Mouse (Mus musculus): ENCODE measurements around the gene Hmx2. TPM values are rescaled to one million over a fixed set of nuclear protein-coding genes. Genes with fewer than 3 reads are reported as not detected.

Hmx2 gene
- polyA plus RNA-seq, 1 experiment from 2014 or later = 0.57 TPM

DNA sequence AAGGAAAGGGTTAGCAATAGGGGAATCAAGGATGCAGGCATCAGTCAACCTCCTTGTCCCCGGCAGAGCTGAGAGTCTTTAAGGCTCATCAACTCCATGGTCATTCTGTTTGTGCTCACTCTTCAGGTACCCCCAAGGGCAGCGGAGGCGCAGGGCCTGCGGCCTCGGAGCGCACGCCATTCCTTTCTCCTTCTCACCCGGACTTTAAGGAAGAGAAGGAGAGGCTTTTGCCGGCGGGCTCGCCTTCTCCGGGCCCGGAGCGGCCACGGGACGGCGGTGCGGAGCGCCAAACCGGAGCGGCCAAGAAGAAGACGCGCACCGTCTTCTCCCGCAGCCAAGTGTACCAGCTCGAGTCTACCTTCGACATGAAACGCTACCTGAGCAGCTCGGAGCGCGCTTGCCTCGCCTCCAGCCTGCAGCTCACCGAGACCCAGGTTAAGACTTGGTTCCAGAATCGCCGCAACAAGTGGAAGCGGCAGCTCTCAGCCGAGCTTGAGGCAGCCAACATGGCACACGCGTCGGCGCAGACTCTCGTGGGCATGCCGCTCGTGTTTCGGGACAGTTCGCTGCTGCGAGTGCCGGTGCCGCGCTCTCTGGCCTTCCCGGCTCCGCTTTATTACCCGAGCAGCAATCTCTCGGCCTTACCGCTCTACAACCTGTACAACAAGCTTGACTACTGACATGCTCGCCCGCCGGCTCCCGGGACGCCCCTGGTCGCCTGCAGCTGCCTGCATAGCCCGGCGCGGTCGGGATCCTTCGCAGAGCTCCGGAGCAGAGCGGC is 6.9 kb downstream of the Hmx2 start:
- Histone ChIP-seq H3K4me2 (ENCODE audit: low read length) (no peak overlapping the region), H3K27me3 (ENCODE audit: control insufficient read depth, insufficient read depth, low read depth, low read length) (peaks cover 47% of the 10 kb centered on the region), H3K36me3 (ENCODE audit: control insufficient read depth, insufficient read depth, low read length) (no peaks in the 10 kb centered on the region), H3K9me3 (replicated peaks; ENCODE audit: control insufficient read depth, low read length, poor library complexity, severe bottlenecking) (no peaks in the 10 kb centered on the region), H3K4me1 (ENCODE audit: control insufficient read depth, insufficient read depth, low read length) (peaks cover 9% of the 10 kb centered on the region), H3K4me3 (ENCODE audit: low read depth, low read length) (peak overlapping the region; percentile 4; the same call in 1 of the 2 replicates), H3K27ac (ENCODE audit: low read length) (no peak overlapping the region), H3K9ac (ENCODE audit: low read depth, low read length) (no peak overlapping the region)
- WGBS = under 1% methylated on average over 68 of the region's 68 CpGs
- no peak for ATAC-seq

DNA sequence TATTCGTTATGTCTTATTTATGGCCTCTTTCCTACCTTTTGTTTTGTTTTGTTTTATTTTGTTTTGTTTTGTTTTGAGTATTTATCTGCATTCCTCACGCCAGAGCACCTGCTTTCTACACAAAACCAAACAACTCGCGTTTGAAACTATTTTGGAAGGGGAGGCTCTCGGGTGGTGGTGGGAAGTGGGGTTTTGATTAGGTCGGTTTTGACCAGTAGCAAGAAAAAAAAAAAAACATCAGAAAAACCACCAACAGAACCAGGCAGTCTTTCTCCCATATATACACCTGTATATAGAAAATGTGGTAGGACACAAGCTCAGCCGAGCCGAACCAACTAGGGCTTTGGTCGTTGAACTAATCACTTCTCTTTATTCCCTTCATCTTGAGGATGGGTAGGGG is 7.5 kb downstream of the Hmx2 start:
- WGBS = under 1% methylated on average over 9 of the region's 9 CpGs

DNA sequence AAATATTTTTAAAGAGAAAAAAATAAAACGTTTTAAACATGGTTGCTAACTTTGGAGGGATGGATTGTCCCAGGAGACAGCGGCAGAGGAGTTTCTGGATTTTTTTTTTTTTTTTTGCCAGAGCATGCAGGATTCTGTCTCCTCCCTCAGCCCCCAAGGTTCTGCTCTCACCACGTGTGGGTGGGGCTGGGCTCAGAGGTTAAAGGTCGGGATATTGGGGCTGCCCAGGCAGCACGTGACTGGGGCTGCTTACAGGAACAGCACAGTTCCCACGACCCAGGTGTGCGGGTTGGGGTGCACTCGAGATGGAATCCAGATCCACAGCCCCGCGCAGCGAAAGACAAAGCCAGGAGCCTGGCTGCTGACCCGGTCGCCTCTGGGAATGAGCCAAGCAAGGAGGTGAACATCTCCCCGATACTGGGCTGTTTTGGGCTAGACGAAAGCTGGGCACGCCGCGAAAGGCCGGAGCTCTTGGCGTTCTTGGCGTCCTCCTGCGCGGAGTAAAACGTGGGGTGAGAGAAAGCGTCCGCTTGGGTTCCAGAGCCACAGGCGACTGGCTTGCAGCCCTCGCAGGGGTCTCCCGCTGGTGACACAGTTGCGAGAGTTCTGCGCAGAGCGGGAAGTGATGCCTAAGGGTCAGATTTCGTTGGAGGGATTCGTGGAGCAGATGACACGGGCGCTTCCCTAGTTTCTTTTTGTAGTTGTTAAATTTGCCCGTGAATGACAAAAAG is 8.1 kb downstream of the Hmx2 start:
- Histone ChIP-seq H3K4me1 (ENCODE audit: control insufficient read depth, insufficient read depth, low read length) (peaks cover 16% of the 10 kb centered on the region), H3K4me2 (ENCODE audit: low read length) (no peak overlapping the region)
- under 1% methylated on average over 37 of the region's 37 CpGs for WGBS

More for the DNA sequence above, 7.5 kb downstream of the Hmx2 start:
- Histone ChIP-seq H3K36me3 (ENCODE audit: control insufficient read depth, insufficient read depth, low read length) (no peaks in the 10 kb centered on the region), H3K9ac (ENCODE audit: low read depth, low read length) (no peak overlapping the region), H3K9me3 (replicated peaks; ENCODE audit: control insufficient read depth, low read length, poor library complexity, severe bottlenecking) (no peaks in the 10 kb centered on the region), H3K27me3 (ENCODE audit: control insufficient read depth, insufficient read depth, low read depth, low read length) (peaks cover 41% of the 10 kb centered on the region), H3K4me2 (ENCODE audit: low read length) (no peak overlapping the region), H3K27ac (ENCODE audit: low read length) (no peak overlapping the region), H3K4me1 (ENCODE audit: control insufficient read depth, insufficient read depth, low read length) (peaks cover 14% of the 10 kb centered on the region), H3K4me3 (ENCODE audit: low read depth, low read length) (no peak overlapping the region)
- no peak for ATAC-seq

DNA sequence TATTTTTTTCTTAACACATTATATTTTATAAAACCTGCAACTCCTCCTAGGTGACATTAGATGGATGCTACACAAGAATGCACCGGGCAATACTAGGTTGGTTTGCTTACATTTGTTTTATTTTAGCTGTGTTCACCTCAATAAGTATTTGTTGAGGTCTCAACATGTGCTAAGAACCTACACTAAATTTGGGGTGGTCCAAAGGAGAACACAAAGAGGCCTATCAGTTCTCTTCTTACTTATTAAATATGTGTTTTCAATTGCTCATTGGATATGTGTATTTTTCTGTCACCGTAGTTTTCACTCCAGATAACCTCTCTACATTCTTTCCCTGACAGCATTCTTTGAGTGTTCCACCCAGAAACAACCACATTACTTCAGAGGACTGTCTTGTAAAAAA is 9.2 kb downstream of the Hmx2 start:
- Histone ChIP-seq H3K27ac (ENCODE audit: low read length) (no peak overlapping the region), H3K4me3 (ENCODE audit: low read depth, low read length) (no peak overlapping the region), H3K27me3 (ENCODE audit: control insufficient read depth, insufficient read depth, low read depth, low read length) (peaks cover 30% of the 10 kb centered on the region), H3K36me3 (ENCODE audit: control insufficient read depth, insufficient read depth, low read length) (no peaks in the 10 kb centered on the region; the same call in 1 of the 2 replicates), H3K9ac (ENCODE audit: low read depth, low read length) (no peak overlapping the region), H3K4me2 (ENCODE audit: low read length) (no peak overlapping the region), H3K4me1 (ENCODE audit: control insufficient read depth, insufficient read depth, low read length) (peaks cover 19% of the 10 kb centered on the region), H3K9me3 (replicated peaks; ENCODE audit: control insufficient read depth, low read length, poor library complexity, severe bottlenecking) (no peaks in the 10 kb centered on the region)
- 32% methylated on average over 2 of the region's 2 CpGs for WGBS
- no peak for ATAC-seq

More for the DNA sequence above, 8.1 kb downstream of the Hmx2 start:
- peak overlapping the region; percentile 7; the same call in 1 of the 2 replicates for H3K4me3 ChIP-seq (ENCODE audit: low read depth, low read length)
- no peaks in the 10 kb centered on the region for H3K9me3 ChIP-seq (replicated peaks; ENCODE audit: control insufficient read depth, low read length, poor library complexity, severe bottlenecking)
- no peak for ATAC-seq
- no peak overlapping the region for H3K9ac ChIP-seq (ENCODE audit: low read depth, low read length)
- H3K27me3 ChIP-seq (ENCODE audit: control insufficient read depth, insufficient read depth, low read depth, low read length) = peaks cover 35% of the 10 kb centered on the region
- H3K27ac ChIP-seq (ENCODE audit: low read length) = no peak overlapping the region
- no peaks in the 10 kb centered on the region for H3K36me3 ChIP-seq (ENCODE audit: control insufficient read depth, insufficient read depth, low read length)

DNA sequence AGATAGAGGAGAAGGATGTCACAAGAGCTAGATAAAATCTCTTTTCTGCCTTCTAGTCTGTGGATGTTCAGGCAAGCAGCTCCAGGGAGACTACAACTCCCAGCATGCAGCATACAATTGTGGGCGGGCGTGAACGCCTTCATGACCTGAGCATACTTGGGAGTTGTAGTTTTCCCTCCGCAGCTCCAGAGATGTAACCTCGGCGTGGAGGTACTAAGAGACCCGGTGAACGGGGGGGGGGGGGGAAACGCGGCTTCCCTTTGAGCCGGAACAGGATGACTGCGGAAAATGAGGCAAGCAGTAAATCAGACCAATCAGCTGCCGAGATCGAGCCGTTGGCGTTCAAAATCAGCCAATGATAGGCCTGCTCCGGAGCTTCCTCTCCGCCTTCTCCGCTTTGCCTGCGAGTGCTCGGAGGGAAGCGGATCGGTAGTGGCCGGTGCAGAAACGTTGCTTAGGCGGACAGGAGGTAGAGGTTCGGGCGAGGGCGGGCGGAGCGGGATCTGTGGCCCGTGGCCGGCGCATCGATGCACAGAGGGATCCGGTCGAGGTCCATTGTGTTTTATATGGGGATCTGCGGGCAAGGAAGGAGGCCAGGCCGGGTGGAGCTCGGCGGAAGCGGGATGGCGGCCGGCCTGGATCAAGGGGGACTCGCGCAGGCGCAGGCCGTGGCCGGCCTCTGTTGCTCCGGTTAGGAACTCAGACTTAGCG is 11.6 kb downstream of the Hmx2 start, which contains the start of gene Bub3:
Bub3 (plus strand) TSS at position 237 of the 711 bp plus-strand sequence.
- WGBS = 0% methylated on average over 46 of the region's 51 CpGs
- no peaks in the 10 kb centered on the region for H3K9me3 ChIP-seq (replicated peaks; ENCODE audit: control insufficient read depth, low read length, poor library complexity, severe bottlenecking)
- H3K27me3 ChIP-seq (ENCODE audit: control insufficient read depth, insufficient read depth, low read depth, low read length) = peaks cover 15% of the 10 kb centered on the region
- H3K27ac ChIP-seq (ENCODE audit: low read length) = peak within 1 kb of the TSS; percentile 94
- peak within 1 kb of the TSS; percentile 89 for H3K4me2 ChIP-seq (ENCODE audit: low read length)
- peak; percentile 97 for ATAC-seq
- peak within 1 kb of the TSS; percentile 94 for H3K9ac ChIP-seq (ENCODE audit: low read depth, low read length)
- H3K36me3 ChIP-seq (ENCODE audit: control insufficient read depth, insufficient read depth, low read length) = peaks cover 10% of the 10 kb centered on the region; the same call in 1 of the 2 replicates
- H3K4me1 ChIP-seq (ENCODE audit: control insufficient read depth, insufficient read depth, low read length) = peaks cover 16% of the 10 kb centered on the region
- peak within 1 kb of the TSS; percentile 83 for H3K4me3 ChIP-seq (ENCODE audit: low read depth, low read length)

DNA sequence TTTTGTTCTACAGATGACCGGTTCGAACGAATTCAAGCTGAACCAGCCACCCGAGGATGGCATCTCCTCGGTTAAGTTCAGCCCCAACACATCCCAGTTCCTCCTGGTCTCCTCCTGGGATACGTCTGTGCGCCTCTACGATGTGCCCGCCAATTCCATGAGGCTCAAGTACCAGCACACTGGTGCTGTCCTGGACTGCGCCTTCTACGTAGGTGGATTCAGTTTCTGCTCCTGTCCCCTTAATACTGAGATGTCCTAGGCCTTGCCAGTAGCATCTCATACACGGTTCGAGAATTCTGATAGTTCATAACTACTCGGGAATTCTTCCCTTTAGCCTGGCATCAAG is 12.1 kb downstream of the Hmx2 start:
- H3K4me3 ChIP-seq (ENCODE audit: low read depth, low read length) = peak overlapping the region; percentile 83
- H3K4me2 ChIP-seq (ENCODE audit: low read length) = peak overlapping the region; percentile 89
- 1% methylated on average over 14 of the region's 14 CpGs for WGBS
- peak overlapping the region; percentile 94 for H3K27ac ChIP-seq (ENCODE audit: low read length)
- H3K9ac ChIP-seq (ENCODE audit: low read depth, low read length) = peak overlapping the region; percentile 94
- peaks cover 10% of the 10 kb centered on the region for H3K27me3 ChIP-seq (ENCODE audit: control insufficient read depth, insufficient read depth, low read depth, low read length)
- peaks cover 16% of the 10 kb centered on the region for H3K4me1 ChIP-seq (ENCODE audit: control insufficient read depth, insufficient read depth, low read length)
- peaks cover 10% of the 10 kb centered on the region; the same call in 1 of the 2 replicates for H3K36me3 ChIP-seq (ENCODE audit: control insufficient read depth, insufficient read depth, low read length)
- ATAC-seq = peak; percentile 54; the same call in 1 of the 2 replicates
- no peaks in the 10 kb centered on the region for H3K9me3 ChIP-seq (replicated peaks; ENCODE audit: control insufficient read depth, low read length, poor library complexity, severe bottlenecking)

DNA sequence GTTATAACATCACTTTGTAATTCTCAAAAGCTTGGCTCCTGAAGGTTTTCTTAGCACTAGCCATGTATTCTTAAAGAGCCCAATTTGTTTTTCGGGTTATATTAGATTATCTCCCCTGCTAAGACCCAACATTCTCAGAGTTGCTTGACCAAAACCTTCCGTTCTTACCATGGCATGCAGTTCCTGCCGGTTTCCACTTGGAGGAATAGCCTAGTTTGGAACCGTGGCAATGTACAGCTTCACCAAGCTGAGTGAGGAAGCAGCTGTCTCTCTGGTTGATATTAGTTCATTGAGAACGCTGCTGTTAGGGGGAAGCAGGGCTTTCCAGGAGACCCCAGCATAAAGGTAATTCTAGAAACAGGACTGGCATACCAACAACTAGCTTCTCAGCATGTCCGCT is 26.7 kb downstream of the Hmx2 start:
- Histone ChIP-seq H3K4me1 (ENCODE audit: control insufficient read depth, insufficient read depth, low read length) (no peaks in the 10 kb centered on the region), H3K4me3 (ENCODE audit: low read depth, low read length) (no peak overlapping the region), H3K4me2 (ENCODE audit: low read length) (no peak overlapping the region), H3K9me3 (replicated peaks; ENCODE audit: control insufficient read depth, low read length, poor library complexity, severe bottlenecking) (no peaks in the 10 kb centered on the region), H3K27me3 (ENCODE audit: control insufficient read depth, insufficient read depth, low read depth, low read length) (no peaks in the 10 kb centered on the region), H3K27ac (ENCODE audit: low read length) (no peak overlapping the region), H3K9ac (ENCODE audit: low read depth, low read length) (no peak overlapping the region), H3K36me3 (ENCODE audit: control insufficient read depth, insufficient read depth, low read length) (peaks cover 8% of the 10 kb centered on the region)
- 80% methylated on average over 6 of the region's 6 CpGs for WGBS
- no peak for ATAC-seq

DNA sequence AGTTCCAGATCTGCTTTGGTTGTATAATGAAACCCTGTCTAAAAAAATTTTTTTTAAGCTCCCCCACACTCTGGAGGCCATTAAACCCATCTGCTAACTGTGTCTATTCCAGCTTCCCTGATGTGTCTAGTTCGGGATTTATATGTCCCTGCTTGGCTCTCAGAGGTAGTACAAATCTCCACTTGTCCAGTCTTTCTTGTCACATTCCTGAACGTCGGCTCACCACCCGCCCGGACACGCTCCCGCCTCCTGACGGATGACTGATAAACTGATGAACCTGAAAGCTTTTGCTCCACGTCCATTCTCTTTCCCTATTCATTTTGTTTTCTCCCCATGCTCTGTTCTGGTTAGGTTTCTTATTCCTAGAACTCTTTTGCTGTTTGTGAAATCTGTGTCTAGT is 33.6 kb downstream of the Hmx2 start:
- H3K27me3 ChIP-seq (ENCODE audit: control insufficient read depth, insufficient read depth, low read depth, low read length) = no peaks in the 10 kb centered on the region; the same call in 1 of the 2 replicates
- H3K36me3 ChIP-seq (ENCODE audit: control insufficient read depth, insufficient read depth, low read length) = no peaks in the 10 kb centered on the region
- no peak overlapping the region for H3K4me3 ChIP-seq (ENCODE audit: low read depth, low read length)
- H3K4me2 ChIP-seq (ENCODE audit: low read length) = no peak overlapping the region
- no peak overlapping the region for H3K9ac ChIP-seq (ENCODE audit: low read depth, low read length)
- 58% methylated on average over 9 of the region's 9 CpGs for WGBS
- H3K9me3 ChIP-seq (replicated peaks; ENCODE audit: control insufficient read depth, low read length, poor library complexity, severe bottlenecking) = no peaks in the 10 kb centered on the region
- H3K4me1 ChIP-seq (ENCODE audit: control insufficient read depth, insufficient read depth, low read length) = no peaks in the 10 kb centered on the region
- no peak overlapping the region for H3K27ac ChIP-seq (ENCODE audit: low read length)
- ATAC-seq = no peak

All from midbrain, embryonic 16.5 days (tissue).